Mouse (Mus musculus) liver, postnatal 0 days (tissue): ENCODE results near the gene Vars.

Experiments
- CTCF ChIP-seq: sonication (generic); IDR thresholded peaks from 2 replicates; pipeline ENCODE4 v1.5.1; 2016; ENCODE audit warnings: antibody characterized with exemption, low read depth
- EP300 ChIP-seq: IDR thresholded peaks from 2 replicates; pipeline ENCODE4 v1.6.1; 2016; ENCODE audit warnings: antibody characterized with exemption, low read depth, mild to moderate bottlenecking

- TF ChIP-seq CTCF: no peak
- 0 out of 2 replicates have a peak, but pooled peaks have one; percentile 5 for TF ChIP-seq EP300
Observed at GRCm38 (mm10) chr17:35047688-35048087, 46.9 kb downstream of the Vars start.
